Mouse (Mus musculus) layer of hippocampus, postnatal 36 days (tissue): ENCODE data around the gene Pik3c2a. TPM values are rescaled to one million over a fixed set of nuclear protein-coding genes. Genes with fewer than 3 reads are reported as not detected.
A peak's percentile ranks its signal among the peaks of the same experiment; 100 is the strongest.

ENCODE experiments used
- DNase-seq, 2 experiments: peaks; one replicate each; pipeline ENCODE4 v3.0.0; 2022
- total RNA-seq, 2 experiments: library from RNA; stranded (reverse); gene quantifications; 2 replicates each; pipeline ENCODE4 v1.2.3; 2021

Gene Pik3c2a
- total RNA-seq = 10 to 100 TPM; 28.5 to 30.0 TPM

DNA sequence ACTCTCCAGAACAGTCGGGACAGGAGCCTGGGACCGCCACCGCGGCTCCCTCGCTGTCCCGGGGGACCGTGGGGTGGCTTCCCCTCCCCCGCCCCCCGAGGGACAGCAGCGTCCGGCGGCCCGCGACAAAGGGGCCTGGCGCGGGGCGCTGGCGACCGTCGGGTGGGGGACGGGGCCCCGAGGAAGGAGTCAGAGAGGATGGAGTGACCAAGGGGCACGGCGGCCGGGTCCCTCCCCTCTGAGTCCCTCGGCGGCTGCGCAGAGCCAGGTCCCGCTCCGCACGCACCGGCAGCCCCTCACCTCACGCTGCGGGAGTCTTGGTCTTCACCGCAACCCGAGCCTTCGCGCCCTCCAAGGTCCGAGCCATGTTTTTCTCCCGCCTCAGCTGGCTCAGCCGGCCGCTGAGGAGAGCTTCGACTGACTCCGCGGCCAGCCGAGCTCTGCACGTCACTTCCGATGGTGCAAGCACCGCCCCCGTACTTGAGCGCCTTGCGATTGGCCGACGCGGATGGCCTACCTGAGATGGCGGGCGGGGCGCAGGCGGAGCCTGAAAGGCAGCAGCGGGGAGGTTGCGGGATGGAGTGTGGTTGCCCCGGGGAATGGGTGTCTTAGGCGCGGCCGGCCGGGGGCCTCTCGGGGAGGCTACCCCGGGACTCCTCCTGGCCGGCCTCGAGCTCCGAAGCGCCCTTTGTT, at the start of gene Pik3c2a:
TSS of gene Pik3c2a (minus strand) at position 446 of the 693 bp plus-strand sequence.
- peak; percentile 95 for DNase-seq

- DNase-seq = no peak
Observed at GRCm38 (mm10) chr7:116491113-116491512, 47.9 kb upstream of the Pik3c2a start.

- DNase-seq = no peak
Observed at GRCm38 (mm10) chr7:116485062-116485601, 41.9 kb upstream of the Pik3c2a start.

- DNase-seq = no peak
Observed at GRCm38 (mm10) chr7:116484213-116484612, 41.0 kb upstream of the Pik3c2a start.

DNA sequence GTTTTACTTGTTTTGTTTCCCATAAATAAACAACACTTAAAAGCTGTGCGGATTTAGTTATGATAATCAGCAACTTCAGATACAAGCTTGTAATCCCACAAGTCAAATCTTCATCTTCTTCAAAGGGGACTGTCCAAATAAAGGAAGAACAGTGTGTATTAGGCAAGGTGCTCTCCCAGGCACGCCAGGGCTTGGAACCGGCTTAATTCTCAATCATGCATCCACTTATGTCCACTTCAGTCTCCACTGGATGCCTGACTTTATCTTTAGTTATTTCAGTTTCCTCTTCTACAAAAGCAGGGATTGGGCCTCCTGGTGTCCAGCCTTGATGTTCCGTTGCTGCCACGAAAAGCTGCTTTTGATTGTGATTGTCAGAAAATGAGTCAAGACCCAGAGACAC, 40.5 kb upstream of the Pik3c2a start:
- DNase-seq = no peak

DNA sequence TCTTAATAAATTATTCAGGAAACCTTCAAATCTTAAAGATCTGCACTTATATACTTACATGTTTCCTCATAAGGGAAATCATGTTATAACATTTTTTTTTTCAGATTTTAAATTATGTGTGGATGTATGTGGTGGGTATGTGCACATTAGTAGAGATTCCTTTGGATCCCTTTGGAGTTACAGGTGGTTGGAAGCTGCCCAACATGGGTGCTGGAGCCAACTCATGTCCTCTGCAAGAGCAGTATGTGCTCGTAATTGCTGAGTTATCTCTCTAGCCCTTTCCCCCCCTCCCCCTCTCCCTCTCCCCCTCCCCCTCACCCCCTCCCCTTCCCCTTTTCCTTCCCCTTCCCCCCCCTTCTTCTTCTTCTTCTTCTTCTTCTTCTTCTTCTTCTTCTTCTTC, 39.9 kb upstream of the Pik3c2a start:
- DNase-seq = no peak

DNA sequence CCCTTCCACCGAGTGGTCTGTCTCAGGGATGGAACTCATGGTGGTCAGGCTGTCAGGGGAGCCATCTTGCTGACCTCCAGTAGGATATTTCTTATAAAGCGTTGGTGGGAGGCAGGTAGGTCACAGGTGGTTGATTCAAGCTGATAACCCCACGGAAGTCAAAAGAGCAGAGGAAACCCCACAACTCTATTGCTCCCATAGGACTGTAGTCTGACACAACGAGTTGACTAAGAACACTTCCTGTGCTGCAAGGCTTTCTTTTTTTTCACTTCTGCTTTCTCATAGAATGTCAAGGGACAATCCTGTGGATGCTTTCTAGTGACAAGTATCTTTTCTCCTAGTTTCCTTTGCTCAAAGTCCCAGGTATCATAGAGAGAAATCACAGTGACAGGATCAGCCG, 33.0 kb upstream of the Pik3c2a start:
- DNase-seq = no peak

DNA sequence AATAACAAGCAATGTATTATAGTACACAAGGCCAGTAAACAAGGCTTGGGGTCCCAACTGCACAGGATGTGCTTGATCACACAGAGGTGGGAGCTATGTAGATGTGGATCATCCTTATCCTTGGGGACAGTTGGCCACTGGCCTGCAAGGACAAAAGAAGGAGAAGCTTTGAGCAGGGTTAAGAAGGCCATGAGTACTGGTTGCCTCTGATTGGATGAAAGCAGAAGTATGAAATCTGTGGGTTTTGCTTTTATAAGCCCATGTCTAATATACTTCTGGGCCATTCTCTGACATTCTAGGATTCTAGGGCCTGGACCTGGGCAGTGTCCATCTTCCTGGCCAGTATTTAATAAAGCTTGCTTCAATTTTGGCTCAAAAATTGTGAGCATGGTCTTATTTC, 32.6 kb upstream of the Pik3c2a start:
- no peak for DNase-seq

DNA sequence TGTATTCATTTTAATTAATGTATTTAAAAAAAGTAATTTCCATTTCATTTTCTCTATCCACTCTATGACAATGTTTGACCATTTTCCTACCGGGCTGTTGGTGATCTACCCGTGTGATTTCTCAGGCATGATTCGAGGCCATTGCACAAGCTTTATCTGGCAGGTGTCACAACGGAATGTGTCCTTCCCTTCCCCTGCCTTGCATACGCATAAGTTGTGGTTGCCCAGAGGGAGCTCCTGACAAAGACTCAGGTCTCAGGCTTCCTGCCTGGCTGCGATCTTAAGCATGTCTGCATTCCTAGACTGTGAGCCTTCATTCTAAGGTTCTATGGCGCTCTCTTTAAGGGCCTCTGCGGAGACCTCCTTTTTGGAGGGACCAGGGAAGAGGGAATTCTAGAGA, 18.9 kb upstream of the Pik3c2a start:
- no peak for DNase-seq

- DNase-seq = no peak
Observed at GRCm38 (mm10) chr7:116458985-116459441, 15.8 kb upstream of the Pik3c2a start.

GRCm38 (mm10) chr7:116457391-116457790, 14.1 kb upstream of the Pik3c2a start:
- no peak for DNase-seq

- DNase-seq = no peak
Observed at GRCm38 (mm10) chr7:116456964-116457363, 13.7 kb upstream of the Pik3c2a start.

DNA sequence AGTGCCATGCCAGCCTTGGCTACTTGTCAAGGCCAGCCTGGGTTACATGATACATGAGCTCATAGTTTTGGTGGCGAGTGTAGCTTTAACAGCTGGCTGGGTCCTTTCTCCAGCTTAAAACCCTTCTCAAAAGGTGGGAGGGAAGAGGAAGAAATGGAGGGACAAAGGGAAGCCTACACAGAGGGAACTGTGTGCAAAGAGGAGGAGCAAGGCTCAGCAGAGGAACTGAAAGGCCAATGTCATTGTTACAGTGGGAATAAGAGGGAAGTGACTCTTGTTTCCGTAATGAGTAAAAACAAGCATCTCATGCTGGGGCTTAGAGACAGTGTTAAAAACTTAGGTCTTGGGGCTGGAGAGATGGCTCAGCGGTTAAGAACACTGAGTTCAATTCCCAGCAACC, 3.4 kb upstream of the Pik3c2a start:
- no peak for DNase-seq

DNA sequence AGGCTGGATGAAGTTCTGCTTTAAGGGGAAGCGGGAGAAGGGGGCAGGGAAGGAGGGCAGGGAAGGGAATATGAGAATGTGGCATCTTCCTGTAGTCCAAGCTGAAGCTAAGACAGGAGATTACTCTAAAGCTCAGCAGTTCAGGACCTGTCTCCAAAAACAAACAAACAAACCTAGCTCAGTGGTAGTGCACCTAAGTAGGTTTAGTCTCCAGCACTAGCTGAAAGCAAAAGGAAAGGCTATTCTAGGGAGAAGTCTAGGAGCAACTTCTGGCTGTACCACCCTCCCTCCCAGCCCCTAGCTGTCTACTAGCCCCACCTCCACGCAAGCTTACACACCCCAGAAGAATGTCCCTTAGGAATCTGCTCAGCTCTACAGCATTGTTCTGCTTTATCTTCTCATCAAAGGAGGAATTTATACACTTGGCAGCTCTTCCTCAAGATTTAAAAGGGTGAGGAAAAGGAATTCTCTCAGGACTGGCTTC, 1.1 kb upstream of the Pik3c2a start:
- no peak for DNase-seq

- DNase-seq = no peak
Observed at GRCm38 (mm10) chr7:116443697-116444325, 562 bp upstream of the Pik3c2a start.

- DNase-seq = no peak
Observed at GRCm38 (mm10) chr7:116442226-116442625, 1.0 kb downstream of the Pik3c2a start.

GRCm38 (mm10) chr7:116441346-116441745, 1.9 kb downstream of the Pik3c2a start:
- no peak for DNase-seq

DNA sequence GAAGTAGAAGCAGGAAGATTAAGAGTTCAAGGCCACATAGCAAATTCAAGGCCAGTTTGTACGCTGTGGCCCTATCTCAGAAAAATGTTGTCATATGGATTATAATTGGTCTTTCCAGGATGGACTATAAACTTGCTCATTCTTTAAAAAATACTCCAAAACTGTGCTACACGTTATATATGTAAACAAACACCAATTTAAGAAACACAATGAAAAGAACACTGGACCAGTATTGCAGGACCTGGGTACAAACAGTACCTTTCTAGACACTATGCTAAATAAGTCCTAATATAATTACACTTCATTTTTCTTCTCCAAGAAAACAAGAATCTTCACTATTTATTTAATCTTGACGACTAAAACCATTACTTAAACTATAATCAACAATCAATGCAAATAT, 11.6 kb downstream of the Pik3c2a start:
- DNase-seq = no peak

- no peak for DNase-seq
Observed at GRCm38 (mm10) chr7:116430926-116431325, 12.3 kb downstream of the Pik3c2a start.

DNA sequence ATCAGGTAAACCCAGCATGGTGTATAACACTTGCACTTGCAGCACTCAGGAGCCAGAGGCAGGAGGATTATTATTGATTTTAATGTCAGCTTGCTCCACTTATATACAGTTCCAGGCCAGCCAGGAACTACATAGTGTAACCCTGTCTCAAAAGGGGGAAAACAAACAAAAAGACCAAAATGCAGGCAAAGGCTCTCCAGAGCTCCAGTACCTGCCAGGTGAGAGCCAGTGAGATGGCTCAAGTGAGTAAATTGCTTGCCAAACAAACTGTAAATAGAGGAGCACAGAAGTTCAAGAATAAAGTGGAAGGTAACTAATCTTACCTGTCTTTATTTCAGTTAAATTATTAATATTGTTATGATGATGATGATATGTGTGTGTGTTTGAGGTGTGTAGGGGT, 16.0 kb downstream of the Pik3c2a start:
- DNase-seq = no peak

GRCm38 (mm10) chr7:116425771-116426170, 17.5 kb downstream of the Pik3c2a start:
- no peak for DNase-seq

GRCm38 (mm10) chr7:116421081-116421480, 22.2 kb downstream of the Pik3c2a start:
- DNase-seq = no peak

DNA sequence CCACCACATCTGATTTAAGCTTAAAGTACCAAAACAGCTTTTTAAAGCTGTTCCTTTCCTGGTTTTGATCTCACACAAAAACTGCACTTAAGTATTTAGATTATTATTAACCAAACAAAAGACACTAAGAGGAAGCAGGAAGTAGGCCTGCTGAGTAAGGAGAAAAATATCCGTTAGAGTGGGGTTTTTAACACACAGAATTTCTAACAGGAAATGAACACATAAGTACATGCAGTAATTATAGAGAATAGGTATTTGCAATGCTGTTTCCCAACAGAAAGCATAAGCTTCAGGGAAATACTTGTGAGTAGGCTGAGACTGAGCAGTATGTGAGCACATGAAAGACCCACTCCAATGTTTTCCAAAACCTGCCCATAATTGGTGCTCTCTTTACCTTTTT, 33.8 kb downstream of the Pik3c2a start:
- no peak for DNase-seq

DNA sequence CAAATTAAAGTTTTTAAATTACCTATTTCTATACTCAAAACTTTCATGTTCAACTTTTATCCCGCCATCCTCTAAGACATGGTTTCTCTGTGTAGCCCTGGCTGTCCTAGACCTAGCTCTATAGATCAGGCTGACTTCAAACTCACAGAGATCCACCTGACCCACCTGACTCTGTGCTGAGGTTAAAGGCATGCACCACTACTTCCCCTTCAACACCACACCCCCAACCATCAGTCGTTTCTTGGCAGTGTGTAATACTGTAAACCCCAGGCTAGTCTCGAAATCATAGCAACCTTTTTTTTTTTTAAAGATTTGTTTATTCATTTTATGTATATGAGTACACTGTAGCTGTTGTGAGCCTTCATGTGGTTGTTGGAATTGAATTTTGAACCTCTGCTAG, 50.9 kb downstream of the Pik3c2a start:
- DNase-seq = no peak
